Mouse (Mus musculus): ENCODE data around the gene Hscb. TPM values are rescaled to one million over a fixed set of nuclear protein-coding genes. Genes with fewer than 3 reads are reported as not detected.
A peak's percentile ranks its signal among the peaks of the same experiment; 100 is the strongest.

Gene Hscb
- total RNA-seq, 2 experiments from 2014 or later, result 29.5 to 33.5 TPM

GRCm38 (mm10) chr5:110835959-110836358, 3.6 kb downstream of the Hscb start:
- 0 out of 2 replicates have a peak, but pooled peaks have one; percentile 6 for ATAC-seq (ENCODE audit: poor library complexity, severe bottlenecking)

DNA sequence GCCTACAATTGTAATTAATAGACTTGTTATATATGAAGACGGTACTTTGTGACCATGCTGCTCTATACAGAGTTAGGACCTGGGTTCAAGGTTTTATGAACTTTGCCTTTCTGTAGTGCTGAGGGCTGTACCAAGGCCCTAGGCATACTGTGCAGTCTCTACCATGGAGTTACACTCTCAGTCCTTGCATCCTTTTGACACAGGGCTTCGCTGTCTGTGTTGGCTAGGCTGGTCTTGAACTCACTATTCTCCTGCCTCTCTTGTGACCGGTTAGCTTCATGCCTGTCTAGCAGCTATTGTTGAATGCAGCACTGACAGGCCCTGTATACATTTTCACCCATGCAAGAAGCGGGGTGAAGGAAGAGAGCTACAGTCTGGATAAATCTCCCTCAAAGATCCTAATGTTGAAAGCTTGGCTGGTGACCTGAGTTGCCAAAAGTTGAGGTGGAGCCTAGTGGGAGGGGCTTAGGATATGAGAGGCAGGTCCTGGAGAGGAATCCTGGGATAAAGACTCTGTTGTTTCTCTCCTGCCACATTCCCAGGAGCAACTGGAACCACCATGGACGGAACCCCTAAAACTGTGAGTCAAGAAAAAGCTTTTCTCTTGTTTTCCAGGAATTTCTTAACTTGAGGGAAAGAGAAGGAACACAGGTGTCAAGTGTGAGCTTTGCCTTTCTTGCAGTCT, 8.4 kb downstream of the Hscb start:
- no peak for ATAC-seq (ENCODE audit: poor library complexity, severe bottlenecking)

DNA sequence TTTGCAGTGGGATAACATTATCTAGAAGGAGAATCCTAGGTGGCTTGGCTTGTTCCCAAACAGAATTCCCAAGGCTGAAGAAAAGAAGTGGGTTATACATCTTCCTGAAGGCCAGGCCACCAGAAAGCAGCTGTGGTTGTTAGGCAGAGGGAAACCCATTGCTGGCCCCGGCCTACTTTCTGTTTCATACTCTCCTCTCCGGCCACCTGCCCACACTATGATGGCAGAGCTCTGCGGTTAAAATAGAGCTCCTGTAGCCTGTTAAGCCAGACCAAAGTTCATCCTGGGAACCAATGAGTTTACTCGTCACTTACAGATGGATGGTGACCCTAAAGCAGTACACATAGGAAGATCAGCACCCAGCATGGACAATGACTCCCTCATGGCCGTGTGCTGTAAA, 12.0 kb downstream of the Hscb start:
- no peak for ATAC-seq (ENCODE audit: poor library complexity, severe bottlenecking)

- no peak for ATAC-seq (ENCODE audit: poor library complexity, severe bottlenecking)
These were observed 12.6 kb downstream of the Hscb start for GRCm38 (mm10) chr5:110826781-110827495.

GRCm38 (mm10) chr5:110824421-110824820, 15.2 kb downstream of the Hscb start:
- no peak for ATAC-seq (ENCODE audit: poor library complexity, severe bottlenecking)

DNA sequence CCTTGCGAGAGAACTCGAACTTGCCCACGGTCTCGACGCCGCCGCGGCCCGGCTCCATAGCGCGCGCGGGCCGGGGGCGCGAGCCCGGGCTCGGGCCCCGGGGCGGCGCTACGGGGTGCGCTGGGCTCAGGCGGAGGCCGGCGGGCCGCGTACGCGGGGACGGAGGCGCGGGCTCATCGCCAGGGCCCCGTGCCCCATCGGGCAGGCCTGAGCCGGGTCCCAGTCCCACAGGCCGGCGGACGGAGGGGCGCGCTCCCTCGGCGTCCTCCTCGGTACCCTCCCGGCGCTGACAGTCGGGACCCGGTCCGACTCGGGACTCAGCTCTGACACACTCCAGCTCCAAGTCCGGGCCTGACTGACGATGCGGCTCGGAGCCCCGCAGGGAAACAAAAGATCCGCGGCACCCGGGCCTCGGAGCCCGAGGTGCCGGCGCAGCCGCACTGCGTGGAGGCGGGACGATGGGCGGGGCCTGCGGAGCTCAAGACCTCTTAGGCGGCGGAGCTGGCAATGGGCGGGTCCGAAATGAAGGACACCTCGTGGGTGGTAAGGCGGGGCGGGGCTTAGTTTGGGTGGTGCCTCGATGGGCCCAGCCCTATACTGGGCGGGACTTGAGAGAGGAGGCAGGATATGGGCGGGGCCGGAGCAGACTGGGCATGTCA, 29.8 kb downstream of the Hscb start, which contains the start of gene Ulk1:
TSS of gene Ulk1 (minus strand) at position 431 of the 659 bp plus-strand sequence.
- ATAC-seq (ENCODE audit: poor library complexity, severe bottlenecking), result peak; percentile 81

DNA sequence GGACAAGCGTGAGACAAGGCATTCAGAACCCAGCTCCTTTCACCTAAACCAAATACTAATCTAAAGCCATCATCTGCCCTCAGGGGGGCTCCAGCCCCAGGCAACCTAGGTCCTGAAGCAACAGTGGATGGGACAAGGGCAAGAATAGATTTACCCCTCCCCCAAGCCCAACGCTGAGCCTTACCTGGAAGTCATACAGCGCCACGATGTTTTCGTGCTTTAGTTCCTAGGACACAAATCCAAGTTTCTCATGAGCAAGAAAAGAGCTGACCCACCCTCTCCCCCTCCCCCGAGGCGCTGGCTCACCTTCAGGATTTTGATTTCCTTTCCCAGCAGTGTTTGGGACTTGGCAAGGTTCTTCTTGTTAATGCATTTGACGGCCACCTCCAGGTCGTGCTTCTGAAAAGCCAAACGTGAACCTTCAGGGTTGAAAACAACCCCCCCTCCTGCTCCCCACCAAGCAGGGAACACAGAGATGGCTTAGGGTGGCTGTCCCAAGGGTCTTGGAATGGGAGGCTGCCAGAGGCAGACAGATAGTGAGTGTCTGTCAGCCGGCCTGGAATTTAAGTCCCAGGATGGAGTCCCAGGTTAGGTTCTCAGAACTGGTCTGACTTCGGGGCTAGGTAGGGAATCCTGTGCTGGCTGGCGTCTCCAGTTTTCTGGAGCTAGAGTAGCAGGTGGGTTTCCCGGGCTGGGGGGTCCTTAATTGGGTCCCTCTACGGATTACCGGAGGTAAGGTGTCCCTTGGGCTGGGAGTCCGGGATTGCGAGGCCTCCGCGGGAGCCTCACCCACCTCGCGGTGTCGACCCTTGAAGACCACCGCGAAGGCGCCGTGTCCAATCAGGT, 30.5 kb downstream of the Hscb start:
- ATAC-seq (ENCODE audit: poor library complexity, severe bottlenecking), result no peak

- peak; percentile 70 for ATAC-seq (ENCODE audit: poor library complexity, severe bottlenecking)
These were observed 31.4 kb downstream of the Hscb start for GRCm38 (mm10) chr5:110808061-110808631.

DNA sequence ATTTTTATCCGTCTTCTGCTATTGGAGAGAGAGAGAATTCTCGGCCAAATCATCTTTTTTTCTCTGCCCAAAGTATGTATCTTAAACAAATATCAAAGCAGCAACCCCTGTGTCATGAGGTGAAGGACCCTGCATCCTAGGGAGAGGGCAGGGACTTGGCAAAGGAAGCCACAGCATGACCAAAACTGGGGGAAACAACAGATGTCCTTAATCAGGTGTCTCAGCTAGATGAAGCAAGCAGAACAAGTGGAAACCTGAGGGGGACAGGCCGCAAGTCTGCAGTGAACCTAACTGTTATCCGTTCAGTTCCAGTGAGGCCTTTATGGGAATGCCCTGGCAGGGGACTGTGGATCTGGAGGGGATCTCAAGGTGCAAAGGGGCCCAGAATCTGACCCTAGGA, 32.1 kb downstream of the Hscb start:
- ATAC-seq (ENCODE audit: poor library complexity, severe bottlenecking), result no peak

DNA sequence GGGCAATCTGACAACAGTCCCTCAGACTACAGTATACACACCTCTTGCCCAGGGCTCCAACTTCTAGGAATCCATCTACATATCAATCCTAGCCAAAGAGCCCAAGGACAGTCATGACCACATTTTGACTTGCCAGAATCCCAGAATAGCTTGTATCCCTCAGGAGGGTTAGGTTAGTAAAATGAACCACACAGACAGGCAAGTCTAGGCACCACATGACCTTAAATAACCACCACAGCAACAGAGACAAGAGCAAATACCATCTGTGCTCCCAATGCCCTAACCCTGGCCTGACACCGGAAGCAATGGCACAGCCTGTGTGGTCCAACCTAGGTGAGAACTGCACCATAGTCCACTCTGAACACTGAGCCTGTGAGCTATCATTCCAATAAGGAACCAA, 32.9 kb downstream of the Hscb start:
- ATAC-seq (ENCODE audit: poor library complexity, severe bottlenecking), result no peak

DNA sequence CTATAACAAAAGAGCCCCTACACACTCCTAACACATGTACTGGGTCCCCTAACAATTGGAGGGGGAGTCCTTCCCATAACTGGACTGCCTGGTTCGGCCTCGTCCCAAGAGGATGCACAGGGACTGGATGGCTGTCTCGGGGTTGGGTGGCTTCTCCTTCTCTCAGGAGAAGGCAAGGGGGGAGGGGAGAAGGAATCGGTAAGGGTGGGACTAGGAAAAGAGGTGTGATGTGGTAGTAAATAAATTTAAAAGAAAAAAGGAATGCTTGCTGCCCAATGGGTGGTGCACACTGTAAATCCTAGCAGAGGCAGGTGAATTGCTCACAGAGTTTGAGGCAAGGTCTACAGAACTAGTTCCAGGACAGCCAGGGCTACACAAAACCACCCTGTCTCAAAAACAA, 33.4 kb downstream of the Hscb start:
- no peak for ATAC-seq (ENCODE audit: poor library complexity, severe bottlenecking)

GRCm38 (mm10) chr5:110804012-110804743, 35.4 kb downstream of the Hscb start:
- no peak for ATAC-seq (ENCODE audit: poor library complexity, severe bottlenecking)

DNA sequence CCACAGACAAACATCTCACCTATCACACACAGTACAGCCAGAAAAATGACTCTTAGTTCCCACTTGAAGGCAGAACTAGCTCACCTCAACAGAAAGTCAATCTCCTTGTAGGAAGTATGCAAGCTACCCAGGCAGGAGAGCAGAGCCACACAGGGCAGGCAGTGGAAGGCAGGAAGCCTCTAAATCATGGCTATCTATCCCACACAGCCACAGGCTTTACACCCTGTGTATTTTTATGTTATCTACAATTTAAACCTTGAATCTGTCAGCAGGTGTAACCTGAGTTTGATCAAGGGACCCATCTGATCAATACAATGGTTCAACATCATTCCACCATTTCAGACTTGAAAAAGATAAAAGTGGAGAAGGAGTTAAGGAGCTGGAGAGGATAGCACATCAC, 36.8 kb downstream of the Hscb start:
- no peak for ATAC-seq (ENCODE audit: poor library complexity, severe bottlenecking)

DNA sequence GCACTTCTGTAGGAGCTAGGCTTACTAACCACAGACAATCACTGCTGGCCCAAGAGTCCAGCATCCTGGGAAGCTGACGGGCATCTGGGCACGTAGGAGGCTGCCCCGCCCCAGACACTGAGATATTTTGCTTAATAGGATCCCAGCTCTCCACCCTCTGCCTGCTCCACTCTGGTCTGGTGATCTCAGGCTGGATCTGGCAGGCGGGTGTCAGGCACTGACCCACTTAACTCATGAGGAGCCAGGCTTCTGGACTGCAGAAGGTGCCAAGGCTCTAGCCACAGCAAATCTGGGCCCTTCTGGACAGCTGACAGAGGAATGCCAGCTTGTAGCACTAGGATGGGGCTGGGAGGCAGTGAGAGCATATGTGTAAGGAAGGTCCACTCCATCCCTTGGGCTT, 37.4 kb downstream of the Hscb start:
- no peak for ATAC-seq (ENCODE audit: poor library complexity, severe bottlenecking)

DNA sequence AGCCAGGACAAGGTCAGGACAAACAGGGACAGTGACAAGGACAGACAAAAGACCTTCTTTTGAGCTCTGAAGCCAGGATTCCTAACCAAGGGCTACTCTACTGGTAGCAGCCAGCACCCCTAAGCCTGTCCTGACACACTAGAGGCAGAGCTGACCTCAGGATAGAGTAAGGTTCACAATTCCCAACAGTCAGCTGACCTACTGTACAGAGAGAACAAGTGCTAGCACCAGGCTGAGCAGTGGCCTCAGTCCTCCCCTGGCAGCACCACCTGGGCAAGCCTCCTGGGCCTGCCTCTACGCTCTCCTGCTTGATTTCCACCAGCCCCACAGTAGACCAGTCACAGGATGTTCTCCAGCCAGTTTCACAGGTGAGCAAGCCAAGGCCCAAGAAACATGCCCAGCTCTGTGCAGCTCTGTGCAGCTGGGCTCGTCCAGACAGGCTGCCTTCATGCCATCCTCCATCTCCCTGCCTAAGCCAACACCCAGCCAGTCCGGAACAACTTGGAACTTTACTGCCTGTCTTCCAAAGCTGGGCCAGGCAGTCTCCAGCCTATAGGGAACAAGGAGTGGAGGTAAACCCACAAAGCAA, 38.4 kb downstream of the Hscb start:
- no peak for ATAC-seq (ENCODE audit: poor library complexity, severe bottlenecking)

- ATAC-seq (ENCODE audit: poor library complexity, severe bottlenecking), result no peak
These were observed 41.9 kb downstream of the Hscb start for GRCm38 (mm10) chr5:110797696-110798095.

- ATAC-seq (ENCODE audit: poor library complexity, severe bottlenecking), result no peak
These were observed 45.2 kb downstream of the Hscb start for GRCm38 (mm10) chr5:110794363-110794762.

DNA sequence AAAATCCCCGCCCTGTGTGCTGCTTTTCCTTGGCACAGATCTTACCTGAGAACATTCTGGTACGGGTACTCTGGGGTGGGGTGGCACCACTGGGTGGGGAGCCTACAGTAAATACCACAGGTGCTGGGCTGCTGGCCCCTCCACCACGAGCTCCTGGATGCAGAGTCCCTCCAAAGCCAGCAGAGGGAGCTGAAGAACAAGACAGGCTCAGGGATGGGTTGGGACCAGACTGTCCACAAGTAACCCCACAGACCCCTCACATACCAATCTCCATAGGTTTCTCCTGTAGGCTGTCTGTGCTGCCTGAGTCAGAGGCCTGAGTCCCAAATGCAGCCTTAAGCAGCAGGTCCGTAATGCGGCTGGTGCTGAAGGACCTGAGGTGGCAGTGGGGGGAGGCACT, 50.9 kb downstream of the Hscb start:
- ATAC-seq (ENCODE audit: poor library complexity, severe bottlenecking), result peak; percentile 77

GRCm38 (mm10) chr5:110786081-110786835, 53.3 kb downstream of the Hscb start:
- ATAC-seq (ENCODE audit: poor library complexity, severe bottlenecking), result 0 out of 2 replicates have a peak, but pooled peaks have one; percentile 26

Measured in megakaryocyte, adult 5-6 weeks (primary cell).